Mouse (Mus musculus) monocyte, adult 5-6 weeks (primary cell): ENCODE data around the gene Sigmar1. TPM values are rescaled to one million over a fixed set of nuclear protein-coding genes. Genes with fewer than 3 reads are reported as not detected.
A peak's percentile ranks its signal among the peaks of the same experiment; 100 is the strongest.
"Not testable (repeated sequence)": the region's sequence is repeated elsewhere in the genome, so short reads cannot be mapped to it uniquely, and the experiment has no call there.

Experiments used
- ATAC-seq: fragments of 153-309, 156-312 bp; replicated peaks from 2 replicates; pipeline ENCODE4 v1.8.0; 2017; ENCODE audit warnings: mild to moderate bottlenecking; ENCODE audit not compliant: low TSS enrichment, insufficient number of reproducible peaks, severe bottlenecking, poor library complexity, low FRiP score
- total RNA-seq: library from RNA; stranded (forward); fragments of 200-1000, 200-491, 200-594 nt; gene quantifications from 3 replicates; pipeline ENCODE4 v1.2.3, GENCODE M21; 2017

Gene Sigmar1
- total RNA-seq, 1 experiment from 2014 or later: 22.0 TPM

DNA sequence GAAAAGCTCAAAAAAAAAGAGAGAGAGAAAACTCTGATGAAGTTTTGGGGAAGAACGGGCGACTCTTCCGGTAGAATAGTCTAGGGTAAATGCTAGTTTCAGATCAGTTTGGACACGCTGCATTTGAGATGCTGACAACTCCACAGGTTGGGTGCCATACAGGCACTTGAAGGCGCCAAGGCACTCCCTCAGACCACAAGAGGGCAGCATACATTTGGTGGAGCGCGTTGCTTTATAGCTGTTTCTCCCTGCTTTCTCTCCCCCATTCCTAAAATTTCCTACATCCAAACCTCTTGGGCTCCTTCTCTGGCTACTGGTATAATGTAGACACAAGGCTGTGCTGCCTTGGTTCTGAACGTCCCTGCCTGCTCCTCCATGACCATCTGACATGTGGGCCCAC is 41.7 kb downstream of the Sigmar1 start:
- 0 out of 2 replicates have a peak, but pooled peaks have one; percentile 32 for ATAC-seq

DNA sequence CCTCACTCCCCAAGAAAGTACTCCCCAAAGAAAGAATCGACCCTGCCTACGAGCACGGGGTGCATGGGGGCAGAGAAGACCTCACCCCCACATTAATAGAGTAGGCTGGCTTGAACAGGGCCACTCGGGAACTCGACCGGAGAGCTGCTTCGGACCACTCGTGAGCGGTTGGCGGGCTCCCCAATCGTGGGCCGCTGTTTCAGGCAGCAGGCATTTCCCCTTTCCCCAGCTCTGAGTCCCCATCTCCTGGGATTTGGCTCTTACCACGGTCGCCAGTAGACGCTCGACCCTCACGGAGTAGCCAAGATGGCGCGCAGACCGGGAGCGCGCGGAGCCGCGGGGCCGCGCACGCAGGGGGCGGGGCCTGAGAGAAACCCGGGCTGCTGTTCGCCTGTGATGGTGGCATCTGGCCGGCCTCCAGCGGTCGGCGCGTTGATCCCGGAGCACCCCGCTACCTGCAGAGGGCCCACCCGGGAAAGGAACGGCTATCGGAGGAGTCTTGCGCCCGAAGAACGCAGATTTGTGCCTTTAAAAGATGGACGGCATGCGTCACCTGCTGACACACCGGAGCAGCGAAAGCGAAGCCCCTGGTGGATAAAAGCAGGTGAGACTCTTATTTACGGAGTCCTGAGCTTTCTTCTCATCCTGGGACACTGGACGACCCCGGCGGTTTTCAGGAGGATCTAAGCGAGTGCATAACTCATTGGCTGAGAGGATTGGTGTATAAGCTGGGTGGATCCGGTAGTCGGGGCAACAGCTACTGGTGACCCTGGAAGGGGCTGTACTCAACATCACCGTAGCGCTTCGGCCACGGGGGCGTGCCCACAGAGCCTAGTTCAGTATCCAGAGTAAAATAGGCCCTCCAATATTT is 42.5 kb downstream of the Sigmar1 start, which contains the start of gene Rpp25l:
TSS of gene Rpp25l (minus strand) at position 338 of the 871 bp plus-strand sequence.
- ATAC-seq: peak; percentile 24; the same call in 1 of the 2 replicates

DNA sequence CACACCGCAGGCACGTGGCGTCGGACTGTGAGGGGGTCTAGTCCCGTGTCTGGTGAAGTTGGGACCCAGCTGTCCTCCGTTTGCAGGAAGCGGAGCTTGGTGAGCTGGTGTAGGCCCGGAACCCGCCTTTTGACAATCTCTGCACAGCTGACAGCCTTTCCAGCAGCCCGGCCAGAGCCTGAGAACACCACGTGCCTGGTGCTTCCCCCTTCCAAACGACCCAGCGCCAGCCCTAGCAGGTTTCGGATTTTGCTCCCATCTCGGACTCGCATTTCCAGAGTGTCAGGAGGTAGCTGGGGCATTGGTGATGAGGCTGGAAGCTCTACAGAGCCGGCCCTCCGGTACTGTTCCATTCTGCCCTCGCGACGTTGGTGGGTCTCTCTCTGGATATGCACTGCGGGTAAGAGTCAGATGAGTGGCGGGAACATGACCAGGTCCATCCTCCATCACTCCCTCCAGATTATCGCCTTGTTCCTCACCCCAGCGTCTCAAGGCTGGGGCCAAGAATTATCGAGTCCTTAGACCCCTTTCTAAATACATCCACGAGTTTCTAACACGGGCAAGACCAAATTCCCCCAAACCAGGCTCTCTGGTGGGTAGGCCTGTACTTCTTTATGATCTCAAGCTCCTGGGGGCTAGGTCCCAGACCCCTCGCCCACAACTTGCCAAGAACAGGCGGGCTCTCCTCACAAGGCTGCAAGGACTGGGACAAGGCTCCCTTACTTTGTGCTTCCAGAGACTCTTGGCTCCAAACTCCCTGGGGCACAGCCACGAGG is 43.3 kb downstream of the Sigmar1 start:
- 0 out of 2 replicates have a peak, but pooled peaks have one; percentile 6 for ATAC-seq

DNA sequence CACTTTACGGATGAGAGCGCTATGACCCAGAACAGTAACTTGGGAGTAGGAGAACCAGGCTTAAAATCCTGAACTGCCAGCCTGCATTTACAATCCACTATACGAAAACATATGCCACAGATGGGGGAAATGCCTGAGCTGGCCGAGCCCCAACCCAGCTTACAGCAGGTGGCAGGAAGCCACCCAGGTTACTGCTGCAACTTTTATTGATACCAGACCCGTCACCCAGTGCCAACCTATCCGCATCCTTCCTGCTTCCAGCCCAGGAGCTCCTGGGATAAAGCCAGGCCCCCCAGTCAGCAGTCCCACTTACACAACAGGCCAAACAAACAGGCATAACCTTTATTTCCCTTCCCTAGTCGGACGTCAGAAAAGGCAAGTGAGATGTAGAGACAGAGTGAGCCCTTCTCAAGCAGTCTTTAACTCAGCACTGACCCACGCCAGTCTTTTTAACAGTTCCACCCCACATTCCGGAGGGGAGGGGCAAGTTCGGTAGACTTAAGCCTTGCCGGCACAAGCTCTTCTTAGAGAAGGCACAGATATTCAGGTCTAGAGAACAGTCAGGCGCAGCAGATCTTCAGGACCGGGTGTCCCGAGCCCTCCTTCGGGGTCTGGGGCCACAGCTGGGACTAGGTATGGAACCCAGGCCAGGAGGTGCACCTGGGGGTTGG is 44.1 kb downstream of the Sigmar1 start:
- no peak for ATAC-seq

DNA sequence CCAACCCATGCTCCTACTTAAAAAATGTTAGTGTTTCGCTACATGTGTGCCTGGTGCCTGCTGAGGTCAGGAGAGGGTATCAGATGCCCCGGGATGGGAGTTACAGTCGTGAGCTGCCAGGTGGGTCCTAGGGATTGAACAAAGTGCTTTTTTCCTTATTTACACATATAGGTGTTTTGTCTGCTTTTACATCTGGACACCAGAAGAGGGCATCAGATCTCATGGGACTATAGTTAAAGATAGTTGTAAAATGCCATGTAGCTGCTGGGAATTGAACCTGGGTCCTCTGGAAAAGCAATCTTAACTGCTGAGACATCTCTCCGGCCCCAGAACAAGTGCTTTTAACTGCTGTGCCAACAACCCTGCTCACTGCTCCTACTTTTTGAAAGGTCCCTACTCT is 45.7 kb downstream of the Sigmar1 start:
- no peak for ATAC-seq

DNA sequence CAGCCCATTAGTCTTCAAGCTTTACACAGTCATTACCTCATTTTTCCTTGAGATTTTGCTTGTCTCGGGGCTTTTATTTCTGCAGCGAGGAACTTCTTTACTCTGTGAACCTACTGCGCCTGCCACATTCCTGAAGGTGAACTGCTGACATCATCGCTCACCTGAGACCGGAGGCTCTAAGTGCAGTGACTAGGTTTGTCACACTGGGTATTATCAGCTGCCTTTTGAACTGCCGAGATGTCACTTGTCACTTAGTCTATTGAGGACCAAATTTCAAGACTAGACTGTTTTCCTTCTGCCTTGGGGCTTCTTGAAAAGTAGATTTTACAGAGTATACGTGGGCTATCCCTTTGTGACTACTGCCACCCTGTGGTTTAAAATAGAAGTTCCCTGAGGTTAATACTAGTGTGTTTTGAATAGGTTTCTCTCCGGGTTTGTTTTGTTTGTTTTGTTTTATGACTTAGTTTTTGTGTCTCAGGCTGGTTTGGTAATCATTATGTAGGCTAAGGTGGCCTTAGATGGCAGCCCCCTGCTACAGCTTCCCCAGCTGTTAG is 47.7 kb downstream of the Sigmar1 start:
- no peak for ATAC-seq

DNA sequence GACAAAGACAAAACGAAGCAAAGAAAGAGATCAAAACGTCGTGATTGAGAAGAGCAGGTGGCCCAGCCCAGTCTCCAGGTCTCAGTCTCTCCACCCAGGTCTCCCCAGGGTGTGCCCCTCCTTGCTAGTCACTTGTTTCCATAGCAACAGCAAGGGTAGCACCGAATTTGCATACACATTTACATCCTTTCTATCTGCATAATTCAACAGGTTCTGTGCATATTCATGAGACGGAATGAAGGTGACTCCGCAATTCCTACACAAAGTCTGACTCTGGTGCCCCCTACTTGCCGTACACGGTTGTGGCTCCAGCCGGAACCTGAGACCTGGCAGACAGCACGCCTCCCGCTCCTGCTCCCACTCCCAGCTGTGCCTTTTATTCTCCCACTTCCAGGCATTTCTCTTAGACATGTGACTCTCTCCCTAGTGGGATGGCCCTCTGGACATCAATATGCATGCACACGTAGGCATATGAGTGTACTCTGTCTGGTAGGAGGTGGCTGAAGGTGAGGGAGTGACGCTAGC is 48.9 kb downstream of the Sigmar1 start:
- 0 out of 2 replicates have a peak, but pooled peaks have one; percentile 45 for ATAC-seq

DNA sequence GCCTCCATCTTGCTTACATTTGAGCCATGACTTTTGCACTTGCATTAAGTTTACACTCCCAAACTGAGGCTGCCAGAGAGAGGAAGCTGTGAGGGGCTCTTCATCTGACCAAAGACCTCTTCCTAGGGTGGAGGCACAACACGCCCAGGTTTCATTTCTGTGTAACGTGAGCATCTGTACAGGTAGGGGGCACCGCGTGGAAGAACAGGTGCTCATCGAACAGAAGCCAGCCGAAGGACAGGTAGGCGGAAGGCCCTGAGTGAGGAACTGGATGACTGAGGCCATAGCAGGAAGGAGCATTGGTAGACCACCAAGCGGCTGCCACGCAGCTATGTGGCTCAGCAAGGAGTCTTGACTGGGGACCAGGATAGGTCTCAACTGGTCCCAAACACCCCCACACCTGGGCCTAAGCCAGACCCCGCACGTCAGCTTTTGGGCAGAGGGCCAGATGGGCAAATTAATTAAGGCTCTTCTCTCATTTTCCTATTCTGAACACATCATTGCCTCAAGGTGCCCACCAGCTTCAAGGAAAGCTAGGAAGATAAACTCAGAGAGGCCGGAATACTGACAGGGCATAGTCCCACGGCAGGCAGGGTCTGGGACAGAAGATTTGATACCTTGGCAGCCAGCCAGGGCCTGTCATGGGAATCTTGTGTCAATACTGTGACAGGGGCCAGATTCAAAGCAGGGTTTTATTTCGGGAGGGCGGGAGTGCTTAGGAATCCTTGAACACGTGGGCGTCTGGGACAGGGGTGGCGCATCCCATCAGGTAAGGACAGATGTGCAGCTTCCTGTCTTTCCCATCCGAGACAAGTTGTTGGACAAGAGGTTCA is 49.8 kb downstream of the Sigmar1 start:
- no peak for ATAC-seq

DNA sequence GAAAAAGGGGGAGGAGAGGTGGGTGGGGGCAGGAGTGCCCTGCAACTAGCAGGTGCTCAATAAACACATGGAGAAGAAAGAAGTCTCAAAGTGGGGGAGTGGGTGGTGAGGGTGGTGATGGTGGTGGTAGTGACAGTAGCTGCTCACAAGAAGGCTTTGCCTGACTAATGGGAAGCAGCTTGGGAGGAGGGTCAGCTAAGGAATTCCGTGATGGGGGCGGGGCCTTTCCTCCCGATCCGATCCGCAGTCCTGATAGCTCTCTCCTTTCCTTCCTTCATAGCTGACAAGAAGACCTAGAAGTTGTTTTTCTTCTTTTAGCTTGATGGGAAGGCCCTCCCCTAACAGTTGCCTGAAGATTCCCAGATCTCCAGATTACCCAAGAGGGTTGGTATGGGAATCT is 51.3 kb downstream of the Sigmar1 start:
- ATAC-seq: no peak

DNA sequence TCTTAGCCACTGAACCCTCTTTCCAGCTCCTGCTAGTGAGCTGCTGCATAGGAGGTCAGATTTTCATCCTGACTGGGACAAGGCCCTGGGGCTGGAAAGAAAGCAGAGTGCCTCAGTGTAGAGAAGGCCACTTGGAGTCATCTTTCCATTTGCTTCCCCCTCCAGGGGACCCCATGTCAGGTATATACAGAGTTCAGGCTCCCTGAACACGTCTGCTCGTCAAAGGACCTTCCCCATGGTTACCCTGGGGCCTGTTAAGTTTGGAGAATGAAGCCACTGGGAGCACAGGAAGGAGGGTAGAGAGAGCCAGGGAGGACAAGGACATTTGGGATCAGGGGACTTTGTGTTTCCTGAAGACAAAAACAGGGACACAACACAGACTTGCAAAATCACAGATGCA is 53.7 kb downstream of the Sigmar1 start:
- ATAC-seq: not testable (repeated sequence)

DNA sequence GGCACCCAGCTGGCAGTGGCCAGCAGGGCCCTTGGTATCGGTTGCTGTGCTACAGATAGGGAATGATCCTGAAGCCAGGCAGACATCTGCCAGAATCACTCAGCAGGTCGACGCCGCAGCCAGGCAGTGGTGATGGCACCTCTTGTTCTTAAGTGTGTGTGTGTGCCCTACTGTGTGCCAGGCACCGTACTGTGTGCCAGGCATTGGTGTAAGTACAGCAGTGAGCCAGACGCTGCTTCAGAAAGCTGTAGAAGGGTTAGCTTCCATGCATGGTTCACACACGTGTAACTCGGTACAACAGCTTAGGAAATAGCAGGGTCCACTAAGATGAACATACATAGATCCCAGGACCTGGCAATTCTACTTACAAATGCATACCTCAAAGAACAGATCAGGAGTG is 55.7 kb downstream of the Sigmar1 start:
- ATAC-seq: not testable (repeated sequence)

DNA sequence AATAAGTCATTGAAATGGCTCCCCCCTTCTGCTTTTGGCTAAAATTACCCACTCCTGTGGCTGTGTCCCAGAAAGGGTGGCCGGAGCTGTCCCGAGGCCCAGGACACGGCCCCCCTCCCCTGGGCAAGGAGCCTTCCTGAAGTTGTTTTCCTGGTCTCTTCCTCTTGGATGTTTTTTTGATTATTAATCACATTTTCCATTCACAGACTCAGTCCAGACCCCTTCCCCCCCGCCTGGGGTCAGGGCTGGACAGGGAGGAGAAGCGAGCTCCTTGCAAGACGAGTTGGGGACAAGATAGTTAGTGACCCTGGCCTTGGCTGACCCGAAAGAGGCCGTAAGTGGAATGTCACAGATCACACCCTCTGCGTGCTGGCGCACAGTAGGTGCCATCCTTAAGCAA is 56.2 kb downstream of the Sigmar1 start, which contains the start of gene Il11ra1:
TSS of gene Il11ra1 (plus strand) at position 207 of the 400 bp plus-strand sequence.
- not testable (repeated sequence) for ATAC-seq

DNA sequence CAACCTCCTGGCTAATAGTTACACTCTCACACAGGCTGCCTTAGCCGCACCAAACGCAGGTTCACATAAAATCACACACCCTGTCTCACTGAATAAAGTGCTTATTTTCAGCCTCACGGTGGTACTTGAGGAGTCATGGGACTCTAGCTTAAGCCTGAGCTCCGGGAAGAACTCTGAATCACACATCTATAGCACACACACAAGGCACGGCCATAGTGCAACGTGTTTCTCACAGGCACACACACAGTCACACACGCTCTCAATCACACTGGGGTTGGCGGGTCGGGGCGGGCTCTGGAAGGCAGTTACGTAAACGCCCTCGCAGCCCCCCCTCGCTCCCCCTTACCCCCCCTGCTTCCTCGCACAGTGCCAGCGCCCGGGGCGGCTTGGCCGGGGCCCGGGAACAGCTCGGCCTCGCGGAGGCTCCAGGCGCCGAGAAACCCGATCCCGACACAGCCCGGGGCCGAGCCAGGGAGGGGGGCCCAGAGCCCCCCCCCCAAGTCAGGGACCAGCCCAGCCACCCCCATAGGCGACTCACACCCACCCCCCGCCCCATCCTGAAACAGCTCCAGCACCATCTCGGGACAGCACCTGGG is 57.4 kb downstream of the Sigmar1 start:
- not testable (repeated sequence) for ATAC-seq

DNA sequence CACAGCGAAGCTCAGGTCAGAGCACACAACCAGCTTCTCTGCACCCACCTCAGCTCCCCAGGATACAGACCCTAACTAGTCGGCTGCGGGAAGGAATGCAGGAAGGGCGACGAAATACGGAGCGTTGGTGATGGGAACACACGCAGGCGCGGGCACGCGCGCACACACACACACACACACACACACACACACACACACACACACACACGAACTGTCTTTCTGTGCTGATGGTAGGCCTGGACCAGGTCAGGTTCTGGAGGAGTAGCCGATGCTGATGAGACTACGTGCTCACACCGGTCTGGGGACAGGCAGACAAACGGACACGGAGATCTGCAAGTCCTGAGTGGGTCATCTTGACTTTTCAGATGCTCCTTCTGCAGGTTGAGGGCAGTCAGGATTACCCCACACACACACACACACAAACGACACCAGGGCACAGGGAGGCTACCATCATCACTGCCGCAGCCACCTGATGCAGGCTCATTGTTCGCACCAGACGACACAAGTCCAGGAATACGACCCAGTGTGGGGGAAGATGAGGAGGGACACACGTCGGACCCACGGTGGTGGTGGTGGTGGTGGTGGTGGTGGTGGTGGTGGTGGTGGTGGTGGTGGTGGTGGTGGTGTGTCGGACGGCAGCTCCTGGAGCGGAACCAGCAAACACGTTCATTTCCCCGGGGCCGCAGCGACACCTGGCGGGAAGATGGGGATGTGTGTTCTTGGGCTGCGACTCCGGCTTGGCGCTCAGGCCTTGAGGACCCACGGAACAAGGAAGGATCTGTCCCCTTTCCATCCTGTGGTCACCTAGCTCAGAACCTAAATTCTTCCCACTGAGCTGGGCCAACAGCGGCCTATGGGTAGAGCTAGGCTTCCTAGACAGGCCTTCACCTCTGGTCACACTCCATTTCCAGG is 58.8 kb downstream of the Sigmar1 start, which contains the start of gene Cntfr:
TSS of gene Cntfr (minus strand) at position 160 of the 912 bp plus-strand sequence.
- ATAC-seq: not testable (repeated sequence)

DNA sequence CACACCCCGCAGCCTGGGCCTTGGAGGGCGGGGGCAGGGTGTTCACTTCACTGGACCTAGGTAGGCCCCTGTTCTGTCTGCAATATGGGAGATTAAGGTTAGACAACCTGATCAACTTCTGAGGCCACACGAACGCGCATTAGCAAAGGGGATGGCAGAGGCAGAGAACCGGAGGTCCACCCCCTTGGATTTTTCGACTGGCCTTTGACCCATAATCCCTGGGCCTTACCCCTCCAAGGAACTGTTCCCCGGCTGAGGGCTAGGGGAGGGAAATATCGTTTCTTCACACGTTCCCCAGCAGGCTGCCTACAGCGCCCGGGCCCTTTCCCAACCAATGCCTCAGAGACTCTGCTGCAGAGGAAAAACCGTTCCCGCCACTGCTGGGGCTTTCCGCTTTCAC is 59.5 kb downstream of the Sigmar1 start:
- not testable (repeated sequence) for ATAC-seq

DNA sequence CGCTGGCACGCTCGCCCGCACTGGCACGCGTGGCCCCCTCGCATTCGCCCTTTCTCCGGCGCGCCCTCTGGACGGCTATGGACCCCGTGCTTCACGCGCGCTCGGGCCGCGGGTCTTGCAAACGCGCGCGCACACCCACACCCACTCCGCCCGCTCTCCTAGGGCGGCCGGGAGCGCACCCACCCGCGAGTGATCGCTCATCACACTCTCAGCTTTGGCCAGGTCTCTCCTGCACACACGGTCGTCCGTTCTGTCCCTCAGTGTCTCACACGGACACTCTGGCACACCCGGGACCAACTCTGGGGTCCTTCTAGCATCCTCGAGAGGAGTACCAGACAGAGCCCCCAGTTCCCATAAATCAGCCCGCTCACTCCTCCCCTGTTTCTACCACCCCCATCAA is 60.2 kb downstream of the Sigmar1 start:
- ATAC-seq: not testable (repeated sequence)
